Mouse (Mus musculus) small intestine, adult 2 months (tissue): Measurements from ENCODE around the gene Hlcs.

Experiments
- CTCF ChIP-seq: fragments of 200-500 bp; IDR thresholded peaks from 2 replicates; pipeline ENCODE4 v1.5.1; 2012; ENCODE audit warnings: low read depth, mild to moderate bottlenecking, control low read depth, inconsistent platforms, low read length, moderate library complexity, mixed read lengths; ENCODE audit not compliant: insufficient replicate concordance, insufficient read length; ENCODE audit errors: extremely low read depth
- POLR2A ChIP-seq: fragments of 200-500 bp; IDR thresholded peaks from 2 replicates; pipeline ENCODE4 v1.6.1; 2012; ENCODE audit warnings: low read depth, mild to moderate bottlenecking, control low read depth, inconsistent platforms, low read length, moderate library complexity

GRCm38 (mm10) chr16:94264611-94265010, 48.8 kb downstream of the Hlcs start:
- no peak for TF ChIP-seq POLR2A
- TF ChIP-seq CTCF: no peak
